Mouse (Mus musculus) CD4-positive, CD25-positive, alpha-beta regulatory T cell, adult 4 months (primary cell): ENCODE measurements around the gene Litaf. TPM values are rescaled to one million over a fixed set of nuclear protein-coding genes. Genes with fewer than 3 reads are reported as not detected.
A peak's percentile ranks its signal among the peaks of the same experiment; 100 is the strongest.
"Not testable (repeated sequence)": the region's sequence is repeated elsewhere in the genome, so short reads cannot be mapped to it uniquely, and the experiment has no call there.

ENCODE experiments used
- ATAC-seq: one replicate; pipeline ENCODE4 v1.8.0; 2017
- polyA plus RNA-seq, 2 experiments: library from polyadenylated mRNA; unstranded; fragments of 100-300 nt; shearing (Covaris generic); gene quantifications; one replicate each; pipeline ENCODE4 v1.2.1; 2017

Gene Litaf
- polyA plus RNA-seq, 2 experiments from 2014 or later, result 47.2 to 61.2 TPM

DNA sequence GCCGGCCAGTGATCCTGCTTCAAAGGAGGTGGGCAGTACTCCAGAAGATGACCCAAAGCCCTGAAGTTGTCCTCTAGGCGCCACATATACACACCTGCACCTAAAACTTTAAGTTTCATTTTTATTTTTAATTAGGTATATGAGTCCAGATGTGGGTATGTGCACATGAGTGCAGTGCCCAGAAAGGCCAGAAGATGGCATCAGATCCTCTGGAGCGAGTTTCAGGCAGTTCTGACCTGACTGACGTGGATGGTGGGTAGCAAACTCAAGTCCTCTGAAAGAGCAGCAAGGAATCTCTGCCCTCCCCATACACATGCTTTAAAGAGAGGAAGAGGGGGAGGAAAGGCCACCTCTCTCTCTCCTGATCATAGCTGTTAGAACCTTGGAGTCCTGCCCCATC is 76.1 kb downstream of the Litaf start:
- ATAC-seq, result no peak

DNA sequence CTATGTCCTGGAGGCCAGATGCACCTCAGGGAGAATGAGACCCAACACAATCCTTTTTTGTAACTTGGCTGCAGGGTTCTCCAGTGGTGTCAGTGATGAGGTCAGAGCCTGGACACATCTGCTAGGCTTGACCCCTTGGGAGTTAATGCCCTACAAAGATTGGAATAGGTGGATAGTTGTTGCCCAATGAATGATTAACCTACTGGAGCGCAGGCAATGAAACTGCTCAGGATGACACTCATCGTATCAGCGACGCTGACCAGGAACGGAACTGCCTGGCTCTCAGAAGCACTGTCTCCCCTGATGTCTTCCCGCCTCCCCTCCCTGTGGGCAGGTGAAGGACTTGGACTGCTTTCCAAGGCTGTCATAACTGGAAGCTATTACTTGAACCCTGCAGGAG is 76.6 kb downstream of the Litaf start:
- ATAC-seq, result no peak

DNA sequence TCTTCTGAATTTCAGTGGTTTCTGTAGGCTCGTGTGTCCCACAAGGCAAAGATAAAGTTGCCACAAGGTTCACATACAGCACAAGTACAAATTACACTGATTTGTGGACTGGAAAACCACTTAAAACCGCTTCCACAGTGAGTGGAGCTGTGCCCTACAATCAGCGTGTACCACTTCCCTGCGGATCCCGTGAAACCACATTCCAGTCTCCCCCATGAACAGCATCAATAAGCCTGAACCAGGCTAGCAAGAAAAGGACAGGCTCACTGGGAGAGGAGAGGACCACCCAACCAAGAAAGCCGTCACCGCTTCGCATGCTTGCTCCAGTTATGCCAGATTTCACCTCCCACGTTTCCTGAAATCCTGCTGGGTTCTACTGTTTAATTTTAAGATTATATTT is 77.7 kb downstream of the Litaf start:
- ATAC-seq, result no peak

DNA sequence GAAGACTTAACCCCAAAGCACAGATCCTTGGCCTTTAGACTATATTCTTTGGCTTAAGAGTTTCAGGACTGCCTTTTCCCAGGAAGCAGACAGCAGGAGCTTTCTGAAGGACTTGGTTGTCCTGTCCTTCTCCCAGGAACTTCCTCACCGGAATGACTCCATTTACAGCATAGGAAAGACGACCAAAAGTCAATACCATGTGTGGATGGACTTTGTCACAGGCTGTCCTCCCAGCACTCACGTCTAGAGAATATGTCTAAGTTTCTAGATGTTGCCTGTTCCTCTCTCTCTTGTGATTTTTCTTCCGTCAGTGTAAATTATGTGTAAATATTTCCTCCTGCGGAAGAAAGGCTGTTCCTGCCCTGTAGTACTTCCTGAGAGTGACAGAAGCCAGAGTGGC is 81.4 kb downstream of the Litaf start:
- no peak for ATAC-seq

DNA sequence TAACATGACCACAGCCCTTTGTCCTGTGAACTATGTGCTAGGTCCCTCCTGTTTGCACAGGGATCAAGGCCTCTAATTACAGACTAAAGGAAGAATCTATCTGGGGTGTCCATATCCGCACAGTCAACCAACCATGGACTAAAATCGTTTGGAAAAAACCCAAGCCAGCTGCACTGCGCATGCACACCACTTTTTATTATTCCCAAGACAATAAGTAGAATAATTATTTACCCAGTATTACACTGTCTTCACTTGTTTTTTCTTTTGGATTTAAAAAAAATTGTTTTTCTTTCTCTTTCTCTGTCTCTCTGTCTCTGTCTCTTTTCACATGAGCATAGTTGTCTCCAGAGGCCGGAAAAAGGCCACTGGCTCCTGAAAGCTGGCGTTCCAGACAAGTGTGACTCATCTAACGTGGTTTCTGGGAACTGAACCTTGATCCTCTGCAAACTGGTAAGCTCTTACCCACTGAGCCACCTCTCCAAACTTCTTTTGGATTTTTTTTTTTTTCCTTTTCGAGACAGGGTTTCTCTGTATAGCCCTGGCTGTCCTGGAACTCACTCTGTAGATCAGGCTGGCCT is 84.4 kb downstream of the Litaf start:
- no peak for ATAC-seq

DNA sequence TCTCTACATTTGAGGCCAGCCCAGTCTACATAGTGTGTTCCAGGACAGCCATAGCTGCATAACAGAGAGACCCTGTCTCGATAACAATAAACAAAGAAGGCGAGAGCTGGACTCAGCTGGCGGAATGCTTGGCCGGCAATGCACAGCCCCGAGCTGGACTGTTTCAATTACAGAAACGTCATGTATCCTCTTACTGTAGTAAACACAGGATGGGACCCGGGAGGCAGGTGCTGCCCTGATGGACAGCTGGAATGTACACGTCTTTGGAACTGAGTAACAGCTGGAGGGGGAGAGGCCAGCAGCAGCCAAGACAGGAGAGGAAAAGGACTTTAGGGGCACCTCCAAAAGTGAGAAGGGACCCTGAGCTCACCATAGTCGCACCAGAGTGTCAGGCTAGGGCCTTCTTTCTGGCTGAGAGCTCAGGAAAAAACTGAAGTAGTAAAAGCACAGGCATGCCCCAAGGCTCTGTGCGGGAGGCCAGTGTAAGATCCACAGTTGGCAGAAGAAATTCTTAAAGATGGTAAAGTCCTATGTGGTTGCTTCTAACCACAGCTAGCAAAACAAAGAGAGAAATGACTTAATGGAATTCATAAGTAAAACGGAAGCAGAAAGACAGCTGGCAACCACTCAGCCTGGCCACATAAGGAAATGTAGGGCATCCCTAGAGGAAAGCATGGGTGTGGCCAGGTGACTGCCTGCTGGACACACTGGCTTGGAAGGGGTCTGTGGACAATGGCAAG is 86.7 kb downstream of the Litaf start:
- ATAC-seq, result peak; percentile 79

DNA sequence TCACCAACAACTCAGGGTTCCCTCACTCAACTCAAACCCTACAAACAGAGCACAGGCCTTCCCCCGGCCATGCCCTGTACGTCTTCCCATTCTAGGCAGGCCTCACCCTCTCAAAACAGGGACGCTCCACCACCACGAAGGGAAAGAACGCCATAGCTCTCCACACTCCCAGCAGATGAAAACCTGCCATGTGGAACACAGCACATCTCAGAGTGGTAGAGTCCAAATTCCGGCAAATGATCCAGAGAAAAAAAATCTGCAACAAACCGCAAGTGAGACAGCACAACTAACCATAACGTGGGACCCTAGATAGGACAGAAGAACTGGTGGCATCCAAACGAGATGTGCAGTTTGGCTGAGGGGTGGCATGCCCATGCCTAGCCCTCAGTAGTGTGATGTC is 88.1 kb downstream of the Litaf start:
- no peak for ATAC-seq

DNA sequence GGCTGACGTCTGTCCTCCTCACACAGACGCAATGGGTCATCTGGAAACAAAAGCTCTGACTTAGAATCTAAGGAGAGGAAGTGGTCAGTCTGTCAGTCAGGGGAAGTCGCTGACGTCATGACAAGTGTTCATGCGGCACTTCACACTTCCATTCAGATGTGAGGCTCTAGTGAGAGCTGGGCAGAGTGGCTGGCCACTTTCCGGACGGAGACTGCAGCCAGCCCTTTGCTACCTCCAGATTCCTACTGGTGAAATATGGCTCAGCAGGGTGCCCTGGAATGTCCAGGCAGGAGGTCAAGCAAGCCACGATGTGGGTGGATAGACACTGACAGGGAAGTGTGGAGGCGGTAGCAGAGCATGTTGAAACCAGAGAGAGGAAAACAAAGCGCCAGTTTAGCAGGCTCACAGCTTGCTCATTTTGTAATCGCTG is 89.7 kb downstream of the Litaf start:
- ATAC-seq, result peak; percentile 29

DNA sequence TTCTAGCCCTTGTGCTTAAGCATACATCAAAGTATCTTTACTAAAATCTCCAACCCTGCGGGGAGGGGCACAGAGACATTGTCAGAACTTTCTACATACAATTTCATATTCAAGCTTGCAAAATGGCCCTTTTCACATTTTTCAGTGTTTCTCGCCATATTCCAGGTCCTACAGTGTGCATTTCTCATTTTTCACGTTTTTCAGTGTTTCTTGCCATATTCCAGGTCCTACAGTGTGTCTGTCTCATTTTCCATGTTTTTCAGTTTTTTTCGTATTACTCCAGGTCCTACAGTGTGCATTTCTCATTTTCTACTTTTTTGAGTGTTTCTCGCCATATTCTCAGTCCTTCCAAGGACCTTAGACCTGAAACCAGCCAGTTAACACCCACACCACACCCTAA is 91.0 kb downstream of the Litaf start:
- no peak for ATAC-seq

DNA sequence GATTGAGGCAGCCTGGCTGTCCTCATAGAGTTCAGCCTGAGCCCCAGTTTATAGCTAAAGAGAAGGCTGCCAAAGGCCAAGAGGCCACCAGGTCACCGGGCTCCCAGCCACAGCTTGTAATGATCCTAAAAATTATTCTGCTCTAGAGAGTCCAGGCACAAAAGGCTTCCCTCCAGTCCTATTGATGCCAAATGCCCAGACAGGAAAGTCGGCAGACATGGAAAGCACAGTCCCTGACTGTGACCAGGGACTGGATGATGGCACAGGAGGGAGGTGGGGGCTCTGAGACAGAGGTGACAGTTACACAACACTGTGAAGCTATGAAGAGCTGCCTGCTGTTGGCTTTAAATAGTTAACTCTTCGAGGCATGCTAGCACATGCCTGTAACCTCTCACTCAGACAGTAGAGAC is 91.9 kb downstream of the Litaf start:
- ATAC-seq, result no peak

DNA sequence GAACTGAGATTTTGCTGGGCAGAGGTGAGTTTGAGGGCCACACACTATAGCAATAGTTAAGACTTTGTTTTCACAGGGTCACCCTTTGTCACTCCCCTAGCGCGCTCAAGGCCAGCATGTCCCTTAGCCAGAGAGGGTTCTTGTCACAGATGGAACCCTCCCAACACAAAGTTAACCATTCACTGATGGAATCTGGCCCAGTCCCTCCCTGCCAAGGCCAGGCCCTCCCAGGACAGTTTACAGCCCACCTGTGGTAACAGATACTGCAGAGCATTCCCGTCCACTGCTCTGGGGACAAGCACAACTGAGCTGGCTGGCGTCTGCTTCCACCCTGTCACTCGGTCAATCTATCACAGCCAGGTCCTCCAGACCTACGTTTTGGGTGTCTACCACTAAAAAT is 93.7 kb downstream of the Litaf start:
- no peak for ATAC-seq

DNA sequence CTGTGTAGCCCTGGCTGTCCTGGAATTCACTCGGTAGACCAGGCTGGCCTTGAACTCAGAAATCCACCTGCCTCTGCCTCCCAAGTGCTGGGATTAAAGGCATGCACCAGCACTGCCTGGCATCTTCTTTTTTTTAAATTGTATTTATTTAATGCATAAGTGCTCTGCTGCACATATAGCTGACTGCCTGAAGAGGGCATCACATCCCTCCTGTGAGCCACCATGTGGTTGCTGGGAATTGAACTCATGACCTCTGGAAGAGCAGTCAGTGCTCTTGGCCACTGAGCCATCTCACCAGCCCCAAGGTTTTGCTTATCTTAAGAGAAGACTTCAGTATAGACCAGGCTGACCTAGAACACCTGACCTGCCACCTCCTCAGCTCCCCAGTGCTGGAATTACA is 96.0 kb downstream of the Litaf start:
- ATAC-seq, result not testable (repeated sequence)

DNA sequence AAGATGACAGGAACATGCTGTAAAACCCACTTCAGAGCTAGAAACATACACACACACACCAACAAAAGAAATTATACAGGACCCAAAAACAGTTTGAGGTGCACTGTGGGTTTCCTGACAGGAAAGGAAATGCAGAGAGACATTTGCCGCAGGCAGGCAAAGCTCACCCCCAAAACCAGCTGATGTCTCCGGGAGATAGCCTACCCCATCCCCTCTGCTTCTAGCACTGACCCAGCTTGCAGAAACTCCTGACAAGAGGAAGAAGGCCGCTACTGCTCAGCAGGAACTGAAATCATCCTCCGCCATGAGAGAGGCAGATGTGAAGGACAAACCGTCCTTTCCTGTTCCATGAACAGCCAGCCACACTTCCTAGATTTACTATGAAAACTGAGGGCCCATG is 96.6 kb downstream of the Litaf start:
- peak; percentile 32 for ATAC-seq

DNA sequence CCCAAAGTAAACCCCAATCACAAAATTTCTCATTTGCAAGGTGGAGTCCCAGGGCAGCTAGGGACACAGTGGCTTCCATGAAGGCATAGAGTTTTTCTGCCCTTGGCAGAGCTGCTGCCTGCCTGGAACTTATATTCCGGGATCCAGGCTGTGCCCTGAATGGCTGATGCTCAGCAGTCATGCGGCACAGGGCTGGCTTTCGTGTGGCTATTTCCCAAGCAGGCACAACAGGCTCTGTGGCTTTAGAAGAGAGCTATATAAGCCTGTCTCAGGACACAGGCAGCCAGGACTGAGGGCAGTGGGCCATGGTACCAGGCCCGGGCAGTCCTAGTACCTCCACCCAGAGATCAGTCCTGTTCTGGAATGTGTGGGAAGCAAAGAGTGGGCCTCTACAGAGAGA is 97.7 kb downstream of the Litaf start:
- no peak for ATAC-seq

DNA sequence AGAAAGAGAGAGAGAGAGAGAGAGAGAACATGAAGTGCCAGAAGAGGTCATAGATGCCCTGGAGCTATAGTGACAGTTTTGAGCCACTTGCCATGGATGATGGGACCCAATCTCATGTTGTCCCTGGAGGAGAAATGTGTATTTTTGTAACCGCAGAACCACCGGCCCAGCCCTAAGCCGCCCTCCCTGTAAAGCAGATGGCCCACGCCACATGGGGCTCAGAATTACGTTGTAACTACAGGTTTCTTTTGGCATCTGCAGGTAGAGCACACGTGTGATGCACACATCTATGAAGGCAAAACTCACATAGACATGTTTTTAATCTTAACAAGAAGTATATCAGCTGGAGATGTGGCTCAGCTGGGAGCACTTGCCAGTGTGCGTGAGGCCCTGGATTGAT is 98.2 kb downstream of the Litaf start:
- no peak for ATAC-seq

DNA sequence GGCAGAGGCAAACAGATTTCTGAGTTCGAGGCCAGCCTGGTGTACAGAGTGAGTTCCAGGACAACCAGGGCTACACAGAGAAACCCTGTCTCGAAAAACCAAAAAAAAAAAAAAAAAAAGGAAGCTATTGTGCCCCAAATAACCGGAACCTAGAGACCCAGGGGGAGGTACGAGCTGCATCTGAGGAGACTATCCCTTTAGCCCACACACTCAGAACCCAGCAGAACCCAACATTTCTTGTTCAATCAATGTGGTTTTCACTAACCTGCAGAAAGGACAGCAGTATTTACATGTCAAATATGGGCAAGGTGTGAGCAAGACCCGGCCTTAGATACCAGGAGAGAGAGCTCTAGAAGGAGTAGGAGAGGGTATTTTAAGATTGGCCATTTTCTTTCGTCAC is 98.9 kb downstream of the Litaf start:
- ATAC-seq, result no peak

DNA sequence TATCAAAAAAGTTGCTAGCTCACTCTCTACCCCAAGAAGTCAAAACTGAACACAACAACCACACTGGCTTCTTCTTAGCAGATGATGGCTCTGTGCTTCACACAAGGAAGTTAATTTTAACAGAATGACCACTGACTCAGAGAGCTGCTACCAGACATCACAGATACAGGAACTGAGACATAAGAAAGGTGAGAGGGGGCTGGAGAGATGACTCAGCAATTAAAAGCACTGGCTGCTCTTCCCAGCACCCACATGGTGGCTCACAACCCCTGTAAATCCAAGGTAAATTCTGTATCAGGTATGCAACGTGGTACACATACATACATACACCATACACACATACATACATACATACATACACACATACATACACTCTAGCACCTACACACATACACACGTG is 100.9 kb downstream of the Litaf start:
- ATAC-seq, result no peak

DNA sequence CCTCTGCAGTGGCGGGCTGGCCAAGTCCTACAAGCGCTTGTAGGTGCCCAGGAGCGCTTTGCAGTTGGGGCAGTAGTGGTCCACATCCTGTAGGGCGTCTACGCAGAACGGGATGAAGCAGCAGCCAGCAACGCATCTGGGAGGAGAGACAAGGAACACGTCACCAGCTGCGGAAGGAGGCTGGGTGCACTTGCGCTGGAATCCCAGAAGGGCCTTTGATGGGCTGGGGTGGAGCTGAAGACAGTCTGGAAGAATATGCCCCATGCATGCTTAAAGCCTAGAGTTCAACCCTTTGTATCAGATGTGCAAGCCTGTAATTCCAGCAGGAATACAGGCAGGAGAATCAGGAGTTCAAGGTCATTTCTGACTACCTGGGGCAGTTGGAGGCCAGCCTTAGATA is 105.0 kb downstream of the Litaf start:
- ATAC-seq, result no peak

DNA sequence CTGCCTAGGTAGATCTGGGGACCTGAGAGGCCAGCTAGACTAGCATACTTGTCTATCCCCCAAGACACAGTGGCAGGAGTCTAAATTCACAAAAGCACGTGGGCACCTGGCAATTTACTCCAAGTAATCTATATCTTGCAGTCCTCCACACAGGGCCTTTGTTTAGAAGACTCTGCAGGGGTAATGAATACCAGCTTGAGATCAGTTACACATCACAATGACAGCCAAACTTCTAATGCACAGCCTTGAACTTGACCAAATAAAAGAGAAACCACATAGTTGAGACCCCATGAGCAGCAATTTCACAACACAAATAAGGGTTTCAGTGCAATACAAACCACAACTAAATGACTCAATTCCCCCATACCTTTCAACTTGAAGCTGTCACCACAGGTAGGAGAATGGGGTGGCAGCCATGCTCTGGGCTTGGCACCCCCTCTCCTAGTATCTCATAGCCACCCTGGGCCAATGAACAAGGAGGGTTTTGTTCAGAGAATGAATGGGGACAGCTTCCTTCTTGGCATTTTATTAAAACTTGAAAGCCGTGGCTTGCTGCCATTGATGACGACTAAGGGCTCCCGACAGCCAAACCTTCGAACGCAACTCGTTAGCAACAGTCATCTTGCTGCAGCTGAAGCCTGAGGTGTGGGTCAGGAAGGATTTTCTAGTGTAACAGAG is 107.1 kb downstream of the Litaf start:
- no peak for ATAC-seq

DNA sequence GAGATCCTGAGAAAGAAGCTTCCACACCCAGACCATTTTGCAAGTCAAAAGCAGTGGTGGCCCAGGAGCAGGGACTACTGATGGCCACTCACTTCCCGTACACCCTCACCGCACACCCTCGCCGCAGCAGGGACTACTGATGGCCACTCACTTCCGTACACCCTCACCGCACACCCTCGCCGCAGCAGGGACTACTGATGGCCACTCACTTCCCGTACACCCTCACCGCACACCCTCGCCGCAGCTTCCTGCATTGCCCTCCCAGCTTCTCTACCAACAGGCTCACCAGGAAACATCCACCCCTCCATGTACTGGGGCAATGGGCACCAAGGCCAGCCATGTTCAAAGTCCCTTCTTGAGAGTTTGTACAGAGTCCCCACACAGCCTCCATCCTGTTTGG is 107.7 kb downstream of the Litaf start:
- ATAC-seq, result not testable (repeated sequence)

DNA sequence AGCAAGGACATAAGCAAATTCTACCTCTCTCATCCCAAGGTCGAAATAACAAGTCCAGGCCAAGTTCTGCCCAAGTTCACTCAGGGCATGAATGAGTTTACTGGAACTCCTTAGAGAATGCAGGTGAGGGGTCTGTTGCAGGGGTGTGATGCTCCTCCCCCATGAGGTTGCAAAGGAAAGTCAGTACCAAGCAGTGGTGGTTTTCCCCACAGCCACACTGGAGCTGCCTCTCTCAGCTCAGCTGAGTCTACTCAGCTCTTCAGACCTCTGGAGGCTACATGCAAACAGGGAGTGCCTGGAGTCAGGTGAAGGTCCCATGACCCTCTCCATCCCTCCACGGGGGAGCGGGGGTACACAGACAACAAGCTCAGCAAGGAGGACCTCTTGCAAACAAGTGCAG is 108.2 kb downstream of the Litaf start:
- no peak for ATAC-seq

DNA sequence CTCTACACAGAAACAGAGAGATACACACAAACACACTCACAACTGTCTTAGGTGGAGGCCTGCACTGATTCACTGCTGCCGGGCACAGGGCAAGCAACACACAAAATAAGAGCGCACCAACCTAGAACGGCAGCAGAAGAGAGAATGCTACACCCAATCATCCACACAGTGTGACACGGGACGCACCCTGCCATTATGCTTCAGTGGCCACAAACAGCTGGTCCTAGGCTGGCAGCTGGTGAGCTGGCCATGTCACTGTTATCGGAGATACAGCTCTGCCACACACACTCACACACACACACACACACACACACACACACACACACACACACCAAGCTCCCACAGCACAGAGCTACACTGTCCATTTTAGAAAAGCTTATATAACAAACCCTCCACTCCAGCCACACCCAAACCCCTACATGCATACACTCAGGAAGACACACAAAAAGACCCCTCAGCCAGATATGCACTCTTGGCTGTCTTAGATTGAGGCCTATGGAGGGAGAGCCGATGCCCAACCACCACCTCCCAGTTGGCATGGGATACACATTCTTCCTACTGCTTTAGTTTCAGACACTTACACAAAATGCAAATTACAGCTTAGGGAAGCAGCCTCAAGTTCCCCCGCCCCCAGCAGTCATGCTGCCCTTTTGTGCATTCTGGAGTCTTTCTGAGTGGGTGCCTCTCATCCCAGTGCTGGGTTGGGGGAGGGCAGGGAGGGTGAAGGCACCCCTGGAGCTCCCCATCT is 108.8 kb downstream of the Litaf start:
- ATAC-seq, result no peak

DNA sequence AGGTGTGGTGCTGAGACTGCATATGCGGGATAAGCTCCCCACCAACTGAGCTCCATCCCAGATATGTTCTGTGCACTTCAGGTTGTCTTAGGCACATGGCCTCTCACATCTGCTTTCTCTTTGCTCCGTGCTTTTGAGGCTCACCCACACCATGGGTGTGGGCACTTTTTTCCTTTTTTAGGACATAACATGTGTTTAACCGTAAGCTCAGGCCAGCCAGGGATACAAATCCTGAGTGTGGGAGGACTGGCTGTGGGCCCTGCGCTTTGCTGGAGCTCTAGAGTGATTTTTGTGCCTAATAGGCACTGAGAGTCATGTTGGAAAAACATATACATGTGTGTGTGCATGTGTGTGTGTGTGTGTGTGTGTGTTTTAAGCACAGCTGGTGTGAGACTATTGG is 110.9 kb downstream of the Litaf start:
- no peak for ATAC-seq

DNA sequence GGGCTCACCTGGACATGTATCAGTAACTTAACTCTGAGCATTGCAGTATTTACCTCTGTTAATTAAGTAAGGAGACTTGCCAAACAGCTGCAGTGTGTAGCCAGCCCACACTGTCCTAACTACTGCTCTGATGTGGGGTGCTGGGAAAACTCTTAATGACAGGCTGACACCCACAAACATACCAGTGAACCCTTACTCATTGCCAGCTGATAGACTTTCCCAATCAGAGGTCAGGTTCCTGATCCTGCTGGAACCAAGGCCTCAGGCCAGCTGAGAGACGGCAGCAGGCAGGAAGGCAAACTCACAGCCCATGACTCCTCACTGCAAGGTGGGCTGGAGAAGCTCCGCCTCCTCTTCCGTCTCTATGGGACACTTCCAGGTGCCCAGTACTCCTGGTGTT is 113.1 kb downstream of the Litaf start:
- ATAC-seq, result no peak
